Mouse (Mus musculus): Measurements from ENCODE around the gene Mucl3. TPM values are rescaled to one million over a fixed set of nuclear protein-coding genes. Genes with fewer than 3 reads are reported as not detected.

Mucl3 gene
- polyA plus RNA-seq, 1 experiment from 2014 or later, result 0.39 TPM

Other genes starting within 250 kb of the Mucl3 start
- gene H2-Q6, start 218.8 kb downstream of the Mucl3 start, polyA plus RNA-seq (2015; fragmentation: Nextera tagmentation; extraction: Ambion mirVana), result 1.7 and 2.1 TPM in 2 replicates
- 6.5 and 6.7 TPM in 2 replicates for gene H2-Q7, start 204.5 kb downstream of the Mucl3 start, polyA plus RNA-seq (2015; fragmentation: Nextera tagmentation; extraction: Ambion mirVana)
- gene H2-Q10, start 173.6 kb downstream of the Mucl3 start, polyA plus RNA-seq (2015; fragmentation: Nextera tagmentation; extraction: Ambion mirVana), result 38.8 and 51.7 TPM in 2 replicates
- gene Pou5f1, start 137.7 kb downstream of the Mucl3 start, polyA plus RNA-seq (2015; fragmentation: Nextera tagmentation; extraction: Ambion mirVana), result not detected in 2 replicates
- gene Tcf19, start 126.9 kb downstream of the Mucl3 start, polyA plus RNA-seq (2015; fragmentation: Nextera tagmentation; extraction: Ambion mirVana), result 63.6 and 66.4 TPM in 2 replicates
- gene Cchcr1, start 126.6 kb downstream of the Mucl3 start, polyA plus RNA-seq (2015; fragmentation: Nextera tagmentation; extraction: Ambion mirVana), result 15.4 and 15.8 TPM in 2 replicates
- 0.40 and 0.80 TPM in 2 replicates for gene Psors1c2, start 110.5 kb downstream of the Mucl3 start, polyA plus RNA-seq (2015; fragmentation: Nextera tagmentation; extraction: Ambion mirVana)
- 0.05 TPM in 1 of 2 replicates, not detected in the other for gene Cdsn, start 91.6 kb downstream of the Mucl3 start, polyA plus RNA-seq (2015; fragmentation: Nextera tagmentation; extraction: Ambion mirVana)
- not detected in 2 replicates for gene 2300002M23Rik, start 76.2 kb downstream of the Mucl3 start, polyA plus RNA-seq (2015; fragmentation: Nextera tagmentation; extraction: Ambion mirVana)
- 2.6 and 2.8 TPM in 2 replicates for gene Sfta2, start 42.1 kb downstream of the Mucl3 start, polyA plus RNA-seq (2015; fragmentation: Nextera tagmentation; extraction: Ambion mirVana)
- gene Gm9573, start 17.1 kb downstream of the Mucl3 start, polyA plus RNA-seq (2015; fragmentation: Nextera tagmentation; extraction: Ambion mirVana), result not detected in 2 replicates
- gene Vars2, start 23.9 kb upstream of the Mucl3 start, polyA plus RNA-seq (2015; fragmentation: Nextera tagmentation; extraction: Ambion mirVana), result 18.3 and 18.9 TPM in 2 replicates
- gene Gtf2h4, start 30.0 kb upstream of the Mucl3 start, polyA plus RNA-seq (2015; fragmentation: Nextera tagmentation; extraction: Ambion mirVana), result 43.8 TPM in 2 replicates
- 54.0 and 54.2 TPM in 2 replicates for gene Ddr1, start 60.9 kb upstream of the Mucl3 start, polyA plus RNA-seq (2015; fragmentation: Nextera tagmentation; extraction: Ambion mirVana)
- 13.9 and 14.4 TPM in 2 replicates for gene Ier3, start 178.0 kb upstream of the Mucl3 start, polyA plus RNA-seq (2015; fragmentation: Nextera tagmentation; extraction: Ambion mirVana)
- 49.1 and 49.4 TPM in 2 replicates for gene Flot1, start 179.5 kb upstream of the Mucl3 start, polyA plus RNA-seq (2015; fragmentation: Nextera tagmentation; extraction: Ambion mirVana)
- 729 and 776 TPM in 2 replicates for gene Tubb5, start 194.6 kb upstream of the Mucl3 start, polyA plus RNA-seq (2015; fragmentation: Nextera tagmentation; extraction: Ambion mirVana)
- 14.9 and 16.1 TPM in 2 replicates for gene Mdc1, start 197.8 kb upstream of the Mucl3 start, polyA plus RNA-seq (2015; fragmentation: Nextera tagmentation; extraction: Ambion mirVana)
- gene Nrm, start 217.6 kb upstream of the Mucl3 start, polyA plus RNA-seq (2015; fragmentation: Nextera tagmentation; extraction: Ambion mirVana), result 48.5 and 51.7 TPM in 2 replicates
- 19.6 TPM in 2 replicates for gene Ppp1r18, start 221.9 kb upstream of the Mucl3 start, polyA plus RNA-seq (2015; fragmentation: Nextera tagmentation; extraction: Ambion mirVana)
- 43.1 and 44.2 TPM in 2 replicates for gene Dhx16, start 236.1 kb upstream of the Mucl3 start, polyA plus RNA-seq (2015; fragmentation: Nextera tagmentation; extraction: Ambion mirVana)